Mouse (Mus musculus): ENCODE results near the gene 1700088E04Rik.

- no peak for TF ChIP-seq POLR2A (IDR thresholded peaks at IDR 0.05; ENCODE audit: insufficient read depth, low read depth, low read length)
- TF ChIP-seq CTCF (IDR thresholded peaks at IDR 0.05; ENCODE audit: insufficient read depth, low read depth, low read length), result no peak
These were observed 14.7 kb downstream of the 1700088E04Rik start for GRCm38 (mm10) chr15:79126217-79126932.

Measured in olfactory bulb, adult 2 months (tissue).